Mouse (Mus musculus): ENCODE measurements around the gene 9030025P20Rik. TPM values are rescaled to one million over a fixed set of nuclear protein-coding genes. Genes with fewer than 3 reads are reported as not detected.
"Not testable (repeated sequence)": the region's sequence is repeated elsewhere in the genome, so short reads cannot be mapped to it uniquely, and the experiment has no call there.

Gene 9030025P20Rik
- polyA plus RNA-seq, 1 experiment: 2.3 TPM

DNA sequence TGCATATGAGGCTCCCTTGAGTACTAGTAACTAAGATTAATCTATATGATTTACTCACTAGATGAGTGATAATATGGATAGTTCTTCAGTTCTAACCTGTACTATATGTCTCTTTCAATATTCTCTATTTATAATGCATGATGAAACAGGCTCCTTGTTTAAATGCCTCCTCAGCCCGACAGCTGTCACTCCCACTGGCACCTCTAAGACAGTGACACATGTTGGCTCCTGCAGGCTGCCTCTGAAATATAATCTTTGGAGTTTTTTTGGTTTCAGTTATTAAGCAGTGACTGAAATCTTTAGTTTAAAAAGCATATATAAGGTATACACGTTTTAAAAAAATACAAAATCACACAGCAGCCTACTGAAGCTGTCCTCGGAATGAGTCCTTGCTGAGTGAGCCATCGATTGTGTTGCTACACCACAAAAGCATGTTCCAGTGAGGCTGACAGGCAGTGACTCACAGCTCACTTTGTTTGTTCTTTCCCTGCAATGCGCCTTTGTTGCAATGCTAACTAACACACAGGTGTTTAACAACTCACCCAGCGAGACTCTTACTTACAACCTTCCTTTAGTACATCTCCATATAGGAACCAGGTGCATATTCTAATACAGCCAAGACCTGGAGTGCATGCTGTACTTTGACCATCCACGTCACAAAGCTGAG is 29.0 kb upstream of the 9030025P20Rik start:
- H3K36me3 ChIP-seq (replicated peaks; ENCODE audit: low read length): peaks cover 97% of the 10 kb centered on the region
- H3K9me3 ChIP-seq: no peaks in the 10 kb centered on the region
- TF ChIP-seq GATA1 (IDR thresholded peaks at IDR 0.05; ENCODE audit: borderline replicate concordance, low read length) (no peak), FLI1 (IDR thresholded peaks at IDR 0.05; ENCODE audit: low read length) (no peak)

GRCm38 (mm10) chr17:14953452-14953851 is 24.8 kb upstream of the 9030025P20Rik start:
- Histone ChIP-seq H3K4me1 (peaks cover 37% of the 10 kb centered on the region), H3K36me3 (replicated peaks; ENCODE audit: low read length) (peaks cover 89% of the 10 kb centered on the region)
- no peak for TF ChIP-seq GATA1 (IDR thresholded peaks at IDR 0.05; ENCODE audit: borderline replicate concordance, low read length)
- no peak for TF ChIP-seq FLI1 (IDR thresholded peaks at IDR 0.05; ENCODE audit: low read length)

More for the DNA sequence above, 29.0 kb upstream of the 9030025P20Rik start:
- no peaks in the 10 kb centered on the region for H3K27me3 ChIP-seq (replicated peaks)
- H3K4me3 ChIP-seq (replicated peaks): no peak overlapping the region
- H3K4me1 ChIP-seq: peaks cover 36% of the 10 kb centered on the region

DNA sequence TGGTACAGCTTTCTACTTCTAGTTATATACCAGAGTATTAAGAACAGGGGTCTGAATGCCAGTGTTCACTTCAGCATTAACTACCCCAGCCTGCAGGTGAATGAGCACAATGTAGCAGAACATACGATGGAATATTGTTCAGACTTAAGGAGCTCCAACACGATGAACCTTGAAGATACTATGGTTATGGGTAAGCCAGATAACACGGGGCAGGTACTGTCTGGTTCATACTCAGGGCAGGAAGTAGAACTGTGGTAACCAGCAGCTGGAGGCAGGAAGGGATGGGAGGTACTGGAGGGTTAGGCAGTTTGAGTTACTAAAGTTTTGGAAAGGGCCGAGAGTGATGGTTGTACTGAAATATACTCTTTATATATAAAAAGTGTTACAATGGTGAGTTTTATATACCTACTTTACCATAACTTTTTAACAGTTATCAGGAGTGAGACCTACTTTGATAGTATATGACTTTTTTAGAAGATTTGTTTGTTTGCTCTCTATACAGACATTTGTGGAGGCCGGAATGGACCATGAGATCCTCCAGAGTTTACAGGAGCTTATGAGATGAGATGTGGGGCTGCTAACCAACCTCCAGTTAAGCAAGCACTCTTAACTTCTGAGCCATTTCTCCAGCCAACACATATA is 19.5 kb upstream of the 9030025P20Rik start:
- H3K4me1 ChIP-seq: peaks cover 34% of the 10 kb centered on the region
- H3K9me3 ChIP-seq: no peaks in the 10 kb centered on the region
- H3K27me3 ChIP-seq (replicated peaks): no peaks in the 10 kb centered on the region
- H3K4me3 ChIP-seq (replicated peaks): peak overlapping the region; percentile 64
- no peak for TF ChIP-seq GATA1 (IDR thresholded peaks at IDR 0.05; ENCODE audit: borderline replicate concordance, low read length)
- TF ChIP-seq FLI1 (IDR thresholded peaks at IDR 0.05; ENCODE audit: low read length): no peak
- H3K36me3 ChIP-seq (replicated peaks; ENCODE audit: low read length): peaks cover 39% of the 10 kb centered on the region

More at GRCm38 (mm10) chr17:14953452-14953851, 24.8 kb upstream of the 9030025P20Rik start:
- H3K9me3 ChIP-seq: no peaks in the 10 kb centered on the region
- H3K27me3 ChIP-seq (replicated peaks): no peaks in the 10 kb centered on the region
- H3K4me3 ChIP-seq (replicated peaks): peak overlapping the region; percentile 34

- Histone ChIP-seq H3K4me1 (peaks cover 28% of the 10 kb centered on the region), H3K36me3 (replicated peaks; ENCODE audit: low read length) (peaks cover 28% of the 10 kb centered on the region), H3K9me3 (no peaks in the 10 kb centered on the region), H3K4me3 (replicated peaks) (peak overlapping the region; percentile 98), H3K27me3 (replicated peaks) (no peaks in the 10 kb centered on the region)
- TF ChIP-seq GATA1 (IDR thresholded peaks at IDR 0.05; ENCODE audit: borderline replicate concordance, low read length) (no peak), FLI1 (IDR thresholded peaks at IDR 0.05; ENCODE audit: low read length) (no peak)
Observed at GRCm38 (mm10) chr17:14959979-14960378, 18.3 kb upstream of the 9030025P20Rik start.

DNA sequence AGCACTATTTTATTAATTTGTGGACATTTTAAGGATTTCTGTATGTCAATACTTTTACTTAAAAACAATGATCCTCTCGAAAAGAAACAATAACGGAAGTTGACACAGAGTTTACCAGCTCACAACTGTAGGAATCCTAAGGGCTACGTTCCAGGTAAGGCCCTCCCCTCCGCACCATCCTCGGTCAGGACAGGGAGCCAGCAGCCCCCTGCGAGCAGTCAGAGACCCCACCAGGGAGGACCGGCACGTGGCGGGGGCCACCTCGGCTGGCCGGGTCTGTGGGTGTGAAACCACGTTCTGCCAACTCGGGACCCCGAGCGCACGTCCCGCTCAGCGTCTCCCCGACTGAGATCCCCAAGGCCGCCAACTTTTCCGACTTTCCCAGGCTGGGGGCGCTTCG is 17.7 kb upstream of the 9030025P20Rik start:
- Histone ChIP-seq H3K27me3 (replicated peaks) (no peaks in the 10 kb centered on the region), H3K36me3 (replicated peaks; ENCODE audit: low read length) (peaks cover 24% of the 10 kb centered on the region), H3K4me3 (replicated peaks) (peak overlapping the region; percentile 98), H3K9me3 (no peaks in the 10 kb centered on the region), H3K4me1 (peaks cover 28% of the 10 kb centered on the region)
- TF ChIP-seq GATA1 (IDR thresholded peaks at IDR 0.05; ENCODE audit: borderline replicate concordance, low read length) (no peak), FLI1 (IDR thresholded peaks at IDR 0.05; ENCODE audit: low read length) (no peak)

DNA sequence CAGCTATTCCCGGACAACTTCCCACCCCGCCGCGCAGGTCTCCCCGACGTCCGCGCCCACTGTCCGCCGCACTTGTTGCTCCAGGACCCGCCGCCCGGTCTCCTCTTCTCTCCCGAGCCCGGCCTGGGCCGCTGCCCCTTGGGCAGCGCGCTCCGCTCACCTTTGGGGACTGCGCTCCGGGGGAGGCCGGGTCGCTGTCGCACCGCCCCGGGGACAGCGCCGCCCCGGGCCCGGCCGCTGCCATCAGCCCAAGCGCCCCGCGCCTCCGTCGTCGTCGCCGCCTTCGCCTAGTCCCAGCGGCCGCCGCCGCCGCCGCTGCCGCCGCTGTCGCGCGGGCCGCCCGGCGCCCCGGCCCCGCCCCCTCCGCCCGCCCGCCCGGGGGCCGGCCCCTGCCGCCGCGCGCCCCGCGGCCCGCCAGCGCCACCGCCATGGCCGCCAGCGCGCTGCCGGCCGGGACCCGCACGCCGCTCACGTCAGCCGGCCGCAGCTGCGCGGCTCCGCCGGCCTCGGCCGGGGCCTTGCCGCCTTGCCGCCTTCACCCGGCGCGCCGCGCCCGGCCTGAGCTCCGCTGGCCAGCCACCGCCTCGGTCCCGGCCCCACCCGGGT is 17.2 kb upstream of the 9030025P20Rik start, which contains the start of gene Phf10:
TSS of gene Phf10 (minus strand) at position 323 of the 606 bp plus-strand sequence.
- peaks cover 28% of the 10 kb centered on the region for H3K4me1 ChIP-seq
- H3K27me3 ChIP-seq (replicated peaks); H3K9me3 ChIP-seq: not testable (repeated sequence)
- H3K36me3 ChIP-seq (replicated peaks; ENCODE audit: low read length): peaks cover 22% of the 10 kb centered on the region
- peak within 1 kb of the TSS; percentile 98 for H3K4me3 ChIP-seq (replicated peaks)

DNA sequence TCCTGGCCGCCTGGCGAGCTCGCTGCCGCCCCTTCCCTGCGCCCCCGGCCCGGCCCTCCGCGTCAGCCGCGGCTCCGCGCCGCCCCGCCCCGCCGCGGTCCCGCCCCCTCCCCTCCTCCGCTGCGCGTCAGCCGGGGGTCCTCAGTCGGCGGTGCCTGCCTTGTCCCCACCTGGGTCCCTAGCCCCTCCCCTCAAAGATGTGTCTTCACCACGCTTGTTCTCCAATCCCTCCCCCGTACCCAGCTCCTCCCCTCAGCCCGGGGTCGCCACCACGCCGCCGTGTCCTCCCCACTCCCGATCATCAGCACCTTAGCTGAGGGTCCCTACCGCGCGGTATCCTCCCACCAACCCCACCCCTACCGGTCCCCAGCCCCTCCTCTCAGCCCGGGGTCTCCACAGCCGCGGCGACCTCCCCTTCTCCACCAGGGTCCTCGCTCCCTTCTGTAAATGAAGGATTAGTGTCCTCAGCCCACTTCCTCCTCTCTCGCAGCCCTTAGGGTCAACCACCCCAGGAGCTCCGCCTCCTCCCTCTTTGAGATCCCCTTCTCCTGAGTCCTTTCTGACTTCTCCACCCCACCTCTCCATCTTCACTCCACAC is 16.6 kb upstream of the 9030025P20Rik start:
- H3K27me3 ChIP-seq (replicated peaks); H3K9me3 ChIP-seq; H3K4me3 ChIP-seq (replicated peaks): not testable (repeated sequence)
- Histone ChIP-seq H3K36me3 (replicated peaks; ENCODE audit: low read length) (peaks cover 16% of the 10 kb centered on the region), H3K4me1 (peaks cover 28% of the 10 kb centered on the region)

DNA sequence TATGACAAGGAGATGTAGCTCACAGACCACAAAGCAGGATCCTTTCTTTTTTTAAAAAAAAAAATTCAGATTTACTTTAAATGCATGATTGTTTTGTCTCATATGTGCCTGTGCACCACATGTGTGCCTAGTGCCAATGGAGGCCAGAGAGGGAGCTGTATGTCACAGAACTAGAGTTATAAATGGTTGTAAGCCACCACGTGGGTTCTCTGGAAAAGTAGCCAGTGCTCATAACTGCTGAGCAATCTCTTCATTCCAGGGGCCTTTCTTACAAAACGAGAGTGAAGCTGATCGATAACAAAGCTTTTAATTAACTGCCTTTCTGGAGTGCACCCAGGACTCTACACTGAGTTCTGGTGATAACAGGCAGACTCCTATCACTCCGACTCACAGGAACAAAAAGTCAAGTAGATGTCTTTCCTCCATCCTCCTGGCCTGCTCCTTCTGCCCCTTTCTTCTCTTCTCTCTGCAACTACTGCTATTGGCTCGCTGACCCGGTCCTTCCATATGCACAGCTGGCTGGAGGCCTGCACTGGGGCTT is 9.8 kb upstream of the 9030025P20Rik start:
- not testable (repeated sequence) for H3K4me1 ChIP-seq; H3K27me3 ChIP-seq (replicated peaks); H3K4me3 ChIP-seq (replicated peaks); H3K9me3 ChIP-seq; H3K36me3 ChIP-seq (replicated peaks; ENCODE audit: low read length)

GRCm38 (mm10) chr17:14977718-14978361 is 428 bp upstream of the 9030025P20Rik start:
- H3K4me3 ChIP-seq (replicated peaks); H3K36me3 ChIP-seq (replicated peaks; ENCODE audit: low read length); H3K27me3 ChIP-seq (replicated peaks); H3K9me3 ChIP-seq; H3K4me1 ChIP-seq: not testable (repeated sequence)

DNA sequence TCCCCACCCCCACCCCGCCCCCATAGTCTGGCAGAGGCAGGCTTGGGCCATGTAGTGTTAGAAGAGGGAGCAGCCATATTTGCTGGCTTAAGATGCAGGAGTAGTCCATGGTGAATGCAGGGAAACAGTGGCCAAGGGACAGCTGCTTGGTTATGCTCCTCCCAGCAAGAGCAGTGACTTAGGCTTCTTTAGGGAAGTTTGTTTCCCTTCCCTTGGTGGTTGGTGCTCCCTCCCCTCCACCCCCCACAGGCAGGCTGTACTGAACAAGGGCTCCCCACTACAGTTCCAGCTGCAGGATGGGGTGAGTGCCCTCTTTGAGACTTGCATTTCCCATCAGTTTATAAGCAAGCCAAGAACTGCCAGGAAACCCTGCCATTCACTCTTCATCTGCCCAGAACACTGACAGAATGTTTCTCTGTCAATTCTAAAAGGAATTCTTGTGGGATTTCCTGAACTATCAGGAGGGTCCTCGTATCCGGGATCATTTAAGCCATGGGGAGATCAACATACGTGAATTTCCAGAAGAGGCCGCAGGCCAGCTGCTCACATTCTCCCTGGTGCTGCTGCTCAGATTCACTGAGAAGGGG is 11.9 kb downstream of the 9030025P20Rik start:
- peak overlapping the region; percentile 85 for H3K4me3 ChIP-seq (replicated peaks)
- not testable (repeated sequence) for H3K27me3 ChIP-seq (replicated peaks); H3K4me1 ChIP-seq; H3K9me3 ChIP-seq; H3K36me3 ChIP-seq (replicated peaks; ENCODE audit: low read length)

DNA sequence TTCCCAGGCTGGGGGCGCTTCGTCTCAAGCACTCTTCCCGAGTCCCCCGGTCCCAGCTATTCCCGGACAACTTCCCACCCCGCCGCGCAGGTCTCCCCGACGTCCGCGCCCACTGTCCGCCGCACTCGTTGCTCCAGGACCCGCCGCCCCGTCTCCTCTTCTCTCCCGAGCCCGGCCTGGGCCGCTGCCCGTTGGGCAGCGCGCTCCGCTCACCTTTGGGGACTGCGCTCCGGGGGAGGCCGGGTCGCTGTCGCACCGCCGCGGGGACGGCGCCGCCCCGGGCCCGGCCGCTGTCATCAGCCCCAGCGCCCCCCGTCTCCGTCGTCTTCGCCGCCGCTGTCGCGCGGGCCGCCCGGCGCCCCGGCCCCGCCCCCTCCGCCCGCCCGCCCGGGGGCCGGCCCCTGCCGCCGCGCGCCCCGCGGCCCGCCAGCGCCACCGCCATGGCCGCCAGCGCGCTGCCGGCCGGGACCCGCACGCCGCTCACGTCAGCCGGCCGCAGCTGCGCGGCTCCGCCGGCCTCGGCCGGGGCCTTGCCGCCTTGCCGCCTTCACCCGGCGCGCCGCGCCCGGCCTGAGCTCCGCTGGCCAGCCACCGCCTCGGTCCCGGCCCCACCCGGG is 14.4 kb downstream of the 9030025P20Rik start:
- not testable (repeated sequence) for H3K4me1 ChIP-seq; H3K36me3 ChIP-seq (replicated peaks; ENCODE audit: low read length); H3K9me3 ChIP-seq; H3K4me3 ChIP-seq (replicated peaks); H3K27me3 ChIP-seq (replicated peaks)

DNA sequence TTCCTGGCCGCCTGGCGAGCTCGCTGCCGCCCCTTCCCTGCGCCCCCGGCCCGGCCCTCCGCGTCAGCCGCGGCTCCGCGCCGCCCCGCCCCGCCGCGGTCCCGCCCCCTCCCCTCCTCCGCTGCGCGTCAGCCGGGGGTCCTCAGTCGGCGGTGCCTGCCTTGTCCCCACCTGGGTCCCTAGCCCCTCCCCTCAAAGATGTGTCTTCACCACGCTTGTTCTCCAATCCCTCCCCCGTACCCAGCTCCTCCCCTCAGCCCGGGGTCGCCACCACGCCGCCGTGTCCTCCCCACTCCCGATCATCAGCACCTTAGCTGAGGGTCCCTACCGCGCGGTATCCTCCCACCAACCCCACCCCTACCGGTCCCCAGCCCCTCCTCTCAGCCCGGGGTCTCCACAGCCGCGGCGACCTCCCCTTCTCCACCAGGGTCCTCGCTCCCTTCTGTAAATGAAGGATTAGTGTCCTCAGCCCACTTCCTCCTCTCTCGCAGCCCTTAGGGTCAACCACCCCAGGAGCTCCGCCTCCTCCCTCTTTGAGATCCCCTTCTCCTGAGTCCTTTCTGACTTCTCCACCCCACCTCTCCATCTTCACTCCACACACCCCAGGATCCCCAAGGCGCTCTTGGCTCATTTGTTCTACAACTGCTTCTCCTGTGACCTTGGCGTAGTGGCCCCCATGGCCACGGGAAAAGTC is 15.0 kb downstream of the 9030025P20Rik start:
- not testable (repeated sequence) for H3K36me3 ChIP-seq (replicated peaks; ENCODE audit: low read length); H3K4me3 ChIP-seq (replicated peaks); H3K27me3 ChIP-seq (replicated peaks); H3K4me1 ChIP-seq; H3K9me3 ChIP-seq

DNA sequence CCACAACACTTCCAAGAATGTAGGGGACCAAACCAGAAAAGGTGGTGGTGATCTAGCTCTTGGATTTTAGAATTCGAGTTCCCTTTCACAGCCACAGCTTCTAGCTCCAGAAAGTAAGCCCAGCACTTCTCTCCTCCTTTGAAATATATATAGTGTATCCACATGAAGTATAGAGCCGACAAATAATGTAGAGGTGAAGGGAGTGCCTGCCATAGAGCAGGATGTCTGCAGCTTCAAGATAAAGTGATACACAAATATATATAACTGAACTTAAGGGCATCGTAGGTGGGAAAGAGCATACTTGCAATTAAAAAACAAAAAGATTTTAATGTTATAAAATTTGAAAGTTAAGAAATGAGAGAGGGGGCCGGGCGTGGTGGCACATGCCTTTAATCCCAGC is 15.9 kb downstream of the 9030025P20Rik start:
- H3K9me3 ChIP-seq; H3K4me1 ChIP-seq; H3K27me3 ChIP-seq (replicated peaks); H3K4me3 ChIP-seq (replicated peaks); H3K36me3 ChIP-seq (replicated peaks; ENCODE audit: low read length): not testable (repeated sequence)
